Mouse (Mus musculus) heart, embryonic 14.5 days (tissue): ENCODE data around the gene Plekhh1. TPM values are rescaled to one million over a fixed set of nuclear protein-coding genes. Genes with fewer than 3 reads are reported as not detected.
A peak's percentile ranks its signal among the peaks of the same experiment; 100 is the strongest.

Experiments used
- ATAC-seq: fragments of 200-750 bp; cut with Nextera tagmentation; 2 replicates; pipeline ENCODE4 v1.8.0; 2017; ENCODE audit warnings: low read depth, moderate TSS enrichment; ENCODE audit not compliant: insufficient number of reproducible peaks, insufficient read depth, low FRiP score
- H3K27ac ChIP-seq, 2 experiments: fragments of 200-500 bp in 1 of 2; fragments of 300-500 bp in 1 of 2; sonication (generic) in 1 of 2; replicated peaks in 1 of 2; 2 replicates each; pipeline ENCODE4 v1.5.1; 2012 to 2014; ENCODE audit warnings: low read depth in 2 of 2, low read length in 2 of 2, control low read depth in 1 of 2, mild to moderate bottlenecking in 1 of 2, mixed read lengths in 1 of 2; ENCODE audit not compliant: control insufficient read depth in 1 of 2, insufficient read depth in 1 of 2
- H3K27me3 ChIP-seq: fragments of 300-500 bp; sonication (generic); 2 replicates; pipeline ENCODE4 v1.6.1; 2014; ENCODE audit warnings: mild to moderate bottlenecking, low read length, control low read depth; ENCODE audit not compliant: control insufficient read depth, insufficient read depth
- H3K36me3 ChIP-seq: fragments of 300-500 bp; sonication (generic); 2 replicates; pipeline ENCODE4 v1.6.1; 2014; ENCODE audit warnings: mild to moderate bottlenecking, control low read depth, low read length, mixed read lengths; ENCODE audit not compliant: control insufficient read depth, insufficient read depth
- H3K4me1 ChIP-seq, 2 experiments: fragments of 200-500 bp in 1 of 2; fragments of 300-500 bp in 1 of 2; sonication (generic) in 1 of 2; 2 replicates each; pipeline ENCODE4 v1.6.1; 2012 to 2014; ENCODE audit warnings: low read length in 2 of 2, control low read depth in 1 of 2, mixed read lengths in 1 of 2; ENCODE audit not compliant: control insufficient read depth in 2 of 2, insufficient read depth in 2 of 2
- H3K4me2 ChIP-seq: fragments of 300-500 bp; sonication (generic); 2 replicates; pipeline ENCODE4 v1.6.1; 2014; ENCODE audit warnings: mild to moderate bottlenecking, low read length
- H3K4me3 ChIP-seq, 2 experiments: fragments of 200-500 bp in 1 of 2; fragments of 300-500 bp in 1 of 2; sonication (generic) in 1 of 2; 2 replicates each; pipeline ENCODE4 v1.5.1; 2012 to 2014; ENCODE audit warnings: low read length in 2 of 2, mild to moderate bottlenecking in 2 of 2, control low read depth in 1 of 2, low read depth in 1 of 2, moderate library complexity in 1 of 2; ENCODE audit not compliant: control insufficient read depth in 1 of 2, insufficient read depth in 1 of 2
- H3K9ac ChIP-seq: fragments of 300-500 bp; sonication (generic); 2 replicates; pipeline ENCODE4 v1.6.1; 2014; ENCODE audit warnings: mild to moderate bottlenecking, low read length
- H3K9me3 ChIP-seq: fragments of 300-500 bp; sonication (generic); 2 replicates; pipeline ENCODE4 v1.6.1; 2016; ENCODE audit warnings: low read length, control low read depth; ENCODE audit not compliant: control insufficient read depth
- WGBS: fragments of 180-500 bp; shearing (Covaris S2); extraction: QIAGEN DNeasy Blood & Tissue Kit; methylation state at CpG from one replicate; pipeline ENCODE4 v1.1.7; 2014; 5-methylcytosine and 5-hydroxymethylcytosine counted together
- polyA plus RNA-seq: library from polyadenylated mRNA; unstranded; fragments of >200 nt; fragmentation: Nextera tagmentation; extraction: Ambion mirVana; gene quantifications from 2 replicates; pipeline ENCODE4 v1.2.1, GENCODE M21; 2014

The Plekhh1 gene
- polyA plus RNA-seq, 1 experiment from 2014 or later = 2.6 TPM

GRCm38 (mm10) chr12:79070736-79071333, 41.9 kb downstream of the Plekhh1 start:
- H3K27ac ChIP-seq = no peak overlapping the region
- no peak overlapping the region for H3K4me3 ChIP-seq
- H3K4me1 ChIP-seq = no peaks in the 10 kb centered on the region
- H3K27me3 ChIP-seq = no peaks in the 10 kb centered on the region
- 89% methylated on average over 9 of the region's 9 CpGs for WGBS
- H3K36me3 ChIP-seq = peaks cover 74% of the 10 kb centered on the region
- ATAC-seq = no peak
- no peak overlapping the region for H3K9ac ChIP-seq
- no peak overlapping the region for H3K4me2 ChIP-seq
- no peaks in the 10 kb centered on the region for H3K9me3 ChIP-seq

GRCm38 (mm10) chr12:79072576-79072975, 43.6 kb downstream of the Plekhh1 start:
- H3K36me3 ChIP-seq = peaks cover 80% of the 10 kb centered on the region
- no peak overlapping the region for H3K4me2 ChIP-seq
- no peak overlapping the region for H3K9ac ChIP-seq

GRCm38 (mm10) chr12:79073362-79073761, 44.4 kb downstream of the Plekhh1 start:
- no peaks in the 10 kb centered on the region for H3K4me1 ChIP-seq
- H3K4me3 ChIP-seq = no peak overlapping the region
- no peak for ATAC-seq
- H3K36me3 ChIP-seq = peaks cover 80% of the 10 kb centered on the region
- H3K4me2 ChIP-seq = no peak overlapping the region
- H3K9ac ChIP-seq = no peak overlapping the region
- no peaks in the 10 kb centered on the region for H3K9me3 ChIP-seq
- H3K27ac ChIP-seq = no peak overlapping the region
- WGBS = 87% methylated on average over 6 of the region's 6 CpGs
- no peaks in the 10 kb centered on the region for H3K27me3 ChIP-seq

More at GRCm38 (mm10) chr12:79072576-79072975, 43.6 kb downstream of the Plekhh1 start:
- H3K4me1 ChIP-seq = no peaks in the 10 kb centered on the region
- no peak overlapping the region for H3K4me3 ChIP-seq
- no peaks in the 10 kb centered on the region for H3K9me3 ChIP-seq
- 91% methylated on average over 6 of the region's 6 CpGs for WGBS
- no peak for ATAC-seq
- no peaks in the 10 kb centered on the region for H3K27me3 ChIP-seq
- no peak overlapping the region for H3K27ac ChIP-seq

- under 1% methylated on average over 52 of the region's 53 CpGs for WGBS
- ATAC-seq = peak; percentile 86
- H3K27ac ChIP-seq = no peak within 1 kb of the TSS
- peak within 1 kb of the TSS; percentile 85 for H3K4me2 ChIP-seq
- H3K36me3 ChIP-seq = peaks cover 9% of the 10 kb centered on the region; the same call in 1 of the 2 replicates
- H3K27me3 ChIP-seq = no peaks in the 10 kb centered on the region
- peaks cover 0 to 2% of the 10 kb centered on the region in 2 experiments; a peak in 1 of 4 replicates for H3K4me1 ChIP-seq
- H3K9ac ChIP-seq = peak within 1 kb of the TSS; percentile 89
- H3K4me3 ChIP-seq = peak within 1 kb of the TSS; percentile 91 to 98
- H3K9me3 ChIP-seq = no peaks in the 10 kb centered on the region
Observed at GRCm38 (mm10) chr12:79089182-79089812, 60.3 kb downstream of the Plekhh1 start, which contains the start of gene Pigh. TSS of gene Pigh (minus strand) at chr12:79089651.

- ATAC-seq = no peak
- peaks cover 0 to 2% of the 10 kb centered on the region in 2 experiments; a peak in 1 of 4 replicates for H3K4me1 ChIP-seq
- WGBS = 34% methylated on average over 4 of the region's 4 CpGs
- H3K27ac ChIP-seq = no peak overlapping the region
- no peaks in the 10 kb centered on the region for H3K27me3 ChIP-seq
- no peak overlapping the region for H3K4me3 ChIP-seq
- H3K9me3 ChIP-seq = no peaks in the 10 kb centered on the region
- H3K9ac ChIP-seq = no peak overlapping the region
- no peaks in the 10 kb centered on the region for H3K36me3 ChIP-seq
- no peak overlapping the region for H3K4me2 ChIP-seq
Observed at GRCm38 (mm10) chr12:79092569-79092968, 63.6 kb downstream of the Plekhh1 start.

- no peaks in the 10 kb centered on the region for H3K27me3 ChIP-seq
- no peak overlapping the region for H3K9ac ChIP-seq
- H3K4me3 ChIP-seq = no peak overlapping the region
- H3K27ac ChIP-seq = no peak overlapping the region
- no peak overlapping the region for H3K4me2 ChIP-seq
- 60% methylated on average over 3 of the region's 3 CpGs for WGBS
- H3K4me1 ChIP-seq = peaks cover 4 to 6% of the 10 kb centered on the region in 2 experiments; a peak in 1 of 4 replicates
- no peaks in the 10 kb centered on the region for H3K9me3 ChIP-seq
- H3K36me3 ChIP-seq = no peaks in the 10 kb centered on the region
- no peak for ATAC-seq
Observed at GRCm38 (mm10) chr12:79097106-79097752, 68.3 kb downstream of the Plekhh1 start.

GRCm38 (mm10) chr12:79103773-79104172, 74.8 kb downstream of the Plekhh1 start:
- WGBS = 62% methylated on average over 3 of the region's 3 CpGs

More at GRCm38 (mm10) chr12:79103773-79104172, 74.8 kb downstream of the Plekhh1 start:
- H3K4me3 ChIP-seq = no peak overlapping the region
- H3K4me2 ChIP-seq = no peak overlapping the region
- no peaks in the 10 kb centered on the region for H3K9me3 ChIP-seq
- H3K27me3 ChIP-seq = no peaks in the 10 kb centered on the region
- no peak overlapping the region for H3K27ac ChIP-seq
- H3K4me1 ChIP-seq = peaks cover 4 to 6% of the 10 kb centered on the region in 2 experiments; a peak in 1 of 4 replicates
- no peak overlapping the region for H3K9ac ChIP-seq
- H3K36me3 ChIP-seq = no peaks in the 10 kb centered on the region
- ATAC-seq = no peak
